Mouse (Mus musculus) heart, embryonic 15.5 days (tissue): ENCODE data around the gene Tmpo. TPM values are rescaled to one million over a fixed set of nuclear protein-coding genes. Genes with fewer than 3 reads are reported as not detected.

Experiments used
- ATAC-seq: fragments of 200-750 bp; cut with Nextera tagmentation; replicated peaks from 2 replicates; pipeline ENCODE4 v1.8.0; 2017; ENCODE audit warnings: low read depth, moderate TSS enrichment; ENCODE audit not compliant: insufficient number of reproducible peaks, insufficient read depth, low FRiP score
- H3K27ac ChIP-seq: fragments of 300-500 bp; sonication (generic); 2 replicates; pipeline ENCODE4 v1.5.1; 2015; ENCODE audit warnings: mild to moderate bottlenecking, inconsistent platforms
- H3K27me3 ChIP-seq: fragments of 300-500 bp; sonication (generic); 2 replicates; pipeline ENCODE4 v1.6.1; 2015; ENCODE audit warnings: inconsistent platforms
- H3K36me3 ChIP-seq: fragments of 300-500 bp; sonication (generic); 2 replicates; pipeline ENCODE4 v1.6.1; 2015; ENCODE audit warnings: mild to moderate bottlenecking, inconsistent platforms
- H3K4me1 ChIP-seq: fragments of 300-500 bp; sonication (generic); replicated peaks from 2 replicates; pipeline ENCODE4 v1.6.1; 2015; ENCODE audit warnings: inconsistent platforms
- H3K4me2 ChIP-seq: fragments of 300-500 bp; sonication (generic); 2 replicates; pipeline ENCODE4 v1.6.1; 2015; ENCODE audit warnings: inconsistent platforms, mild to moderate bottlenecking, moderate library complexity
- H3K4me3 ChIP-seq: fragments of 300-500 bp; sonication (generic); 2 replicates; pipeline ENCODE4 v1.5.1; 2015; ENCODE audit warnings: mild to moderate bottlenecking, inconsistent platforms
- H3K9ac ChIP-seq: fragments of 300-500 bp; sonication (generic); 2 replicates; pipeline ENCODE4 v1.6.1; 2015; ENCODE audit warnings: mild to moderate bottlenecking, inconsistent platforms
- H3K9me3 ChIP-seq: fragments of 300-500 bp; sonication (generic); replicated peaks from 2 replicates; pipeline ENCODE4 v1.6.1; 2016; ENCODE audit warnings: inconsistent platforms
- WGBS: fragments of 180-500 bp; shearing (Covaris S2); methylation state at CpG from one replicate; pipeline ENCODE4 v1.1.7; 2015; ENCODE audit warnings: mixed read lengths; 5-methylcytosine and 5-hydroxymethylcytosine counted together
- polyA plus RNA-seq: library from polyadenylated mRNA; unstranded; fragments of >200 nt; fragmentation: Nextera tagmentation; extraction: Ambion mirVana; gene quantifications from 2 replicates; pipeline ENCODE4 v1.2.1, GENCODE M21; 2015

The Tmpo gene
- polyA plus RNA-seq, 1 experiment from 2014 or later: 154 TPM

DNA sequence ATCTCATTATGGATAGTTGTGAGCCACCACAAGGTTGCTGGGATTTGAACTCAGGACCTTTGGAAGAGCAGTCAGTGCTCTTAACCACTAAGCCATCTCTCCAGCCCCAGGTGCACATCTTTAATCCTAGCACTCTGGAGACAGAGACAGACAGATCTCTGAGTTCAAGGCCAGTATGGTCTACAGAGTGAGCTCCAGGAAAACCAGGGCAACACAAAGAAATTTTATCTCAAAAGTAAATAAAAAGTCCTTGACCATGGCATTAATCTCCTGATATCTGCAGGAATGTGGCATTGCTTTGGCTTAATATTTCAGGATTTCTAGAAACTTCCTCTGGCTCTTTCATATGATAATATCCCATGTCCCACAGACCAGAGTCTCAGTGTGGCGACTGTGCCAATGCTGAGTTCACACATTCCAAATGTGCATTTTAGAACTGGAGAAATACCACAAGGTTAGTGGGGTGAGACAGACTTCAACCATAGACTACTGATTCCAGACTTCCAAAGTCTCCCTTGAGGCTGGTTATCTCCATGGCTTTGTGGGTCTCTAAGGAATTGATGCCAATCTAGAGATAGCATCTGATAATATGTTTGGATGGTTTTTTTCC lies 52.5 kb downstream of the Tmpo start:
- no peak overlapping the region for H3K9ac ChIP-seq
- no peaks in the 10 kb centered on the region for H3K36me3 ChIP-seq
- H3K4me2 ChIP-seq: no peak overlapping the region
- ATAC-seq: no peak
- no peak overlapping the region for H3K27ac ChIP-seq
- 84% methylated on average over 1 of the region's 1 CpGs for WGBS
- H3K27me3 ChIP-seq: no peaks in the 10 kb centered on the region
- H3K4me3 ChIP-seq: no peak overlapping the region
- H3K4me1 ChIP-seq: peaks cover 10% of the 10 kb centered on the region
- no peaks in the 10 kb centered on the region for H3K9me3 ChIP-seq

GRCm38 (mm10) chr10:91127395-91127794 lies 53.7 kb downstream of the Tmpo start:
- H3K9ac ChIP-seq: no peak overlapping the region
- no peak overlapping the region for H3K4me3 ChIP-seq
- H3K27ac ChIP-seq: peak overlapping the region; percentile 79
- no peak overlapping the region for H3K4me2 ChIP-seq
- WGBS: 40% methylated on average over 2 of the region's 2 CpGs
- H3K36me3 ChIP-seq: no peaks in the 10 kb centered on the region
- no peaks in the 10 kb centered on the region for H3K27me3 ChIP-seq
- H3K9me3 ChIP-seq: no peaks in the 10 kb centered on the region
- no peak for ATAC-seq
- H3K4me1 ChIP-seq: peaks cover 15% of the 10 kb centered on the region

- H3K9ac ChIP-seq: no peak overlapping the region
- peak overlapping the region; percentile 7; the same call in 1 of the 2 replicates for H3K4me2 ChIP-seq
- peaks cover 3% of the 10 kb centered on the region; the same call in 1 of the 2 replicates for H3K36me3 ChIP-seq
- H3K27ac ChIP-seq: peak overlapping the region; percentile 79
- no peak overlapping the region for H3K4me3 ChIP-seq
- no peaks in the 10 kb centered on the region for H3K9me3 ChIP-seq
- peaks cover 20% of the 10 kb centered on the region for H3K4me1 ChIP-seq
- 40% methylated on average over 10 of the region's 10 CpGs for WGBS
- no peak for ATAC-seq
- no peaks in the 10 kb centered on the region for H3K27me3 ChIP-seq
These were observed 54.3 kb downstream of the Tmpo start for GRCm38 (mm10) chr10:91126618-91127355.

DNA sequence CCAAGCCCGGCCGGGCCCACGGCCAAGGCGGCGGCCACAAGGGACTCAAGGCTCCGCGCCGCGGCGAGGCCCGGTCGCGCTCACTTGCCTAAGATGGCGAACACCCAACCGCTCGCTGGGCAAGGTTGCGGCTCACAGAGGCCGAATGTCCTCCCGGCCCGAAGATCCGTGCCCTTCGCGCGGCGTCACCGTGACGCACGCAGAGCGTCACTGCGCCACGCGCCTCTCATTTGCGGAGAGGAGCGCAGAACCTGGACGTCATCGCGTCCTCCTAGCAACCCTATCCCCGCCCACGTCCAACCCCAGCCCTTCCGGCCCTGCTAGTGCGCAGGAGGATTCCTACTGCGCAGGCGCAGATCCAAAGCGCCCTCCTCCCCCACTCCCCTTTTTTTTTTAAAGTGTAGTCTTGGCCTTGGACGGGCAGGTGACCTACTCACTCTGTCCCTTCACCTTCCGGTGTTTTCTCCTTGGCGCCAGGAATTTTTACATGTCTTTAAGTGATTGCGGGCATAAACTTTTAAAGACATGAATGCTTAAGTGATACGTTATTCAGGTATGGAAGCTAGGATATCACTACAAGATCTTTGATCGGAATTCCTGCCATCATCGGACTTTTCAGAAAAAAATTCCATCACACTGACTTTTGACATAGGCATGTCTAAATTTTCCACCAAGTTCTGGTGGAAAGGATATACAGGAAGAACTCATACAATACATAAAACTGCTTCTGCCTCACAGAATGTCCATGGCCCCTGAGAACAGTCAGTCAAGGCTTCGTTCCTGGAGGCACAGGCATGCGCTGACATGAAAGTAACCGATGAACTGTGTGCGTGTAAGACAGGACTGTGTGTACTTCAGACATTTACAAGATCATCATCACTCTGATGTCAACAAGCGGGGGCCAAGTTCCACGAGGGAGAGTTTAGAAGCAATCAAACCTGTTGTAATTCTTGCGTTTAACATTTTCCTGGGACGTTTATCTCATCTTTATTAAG lies 57.0 kb downstream of the Tmpo start, which contains the start of gene Slc25a3:
Gene Slc25a3, minus strand, starts transcription at position 232 of the 995 bp plus-strand sequence.
- H3K4me3 ChIP-seq: peak within 1 kb of the TSS; percentile 98
- H3K4me1 ChIP-seq: peaks cover 29% of the 10 kb centered on the region
- H3K36me3 ChIP-seq: peaks cover 28% of the 10 kb centered on the region
- H3K9me3 ChIP-seq: no peaks in the 10 kb centered on the region
- peak within 1 kb of the TSS; percentile 97 for H3K27ac ChIP-seq
- H3K27me3 ChIP-seq: no peaks in the 10 kb centered on the region
- H3K4me2 ChIP-seq: peak within 1 kb of the TSS; percentile 67
- H3K9ac ChIP-seq: peak within 1 kb of the TSS; percentile 100
- 8% methylated on average over 59 of the region's 59 CpGs for WGBS
- ATAC-seq: peak; percentile 99

DNA sequence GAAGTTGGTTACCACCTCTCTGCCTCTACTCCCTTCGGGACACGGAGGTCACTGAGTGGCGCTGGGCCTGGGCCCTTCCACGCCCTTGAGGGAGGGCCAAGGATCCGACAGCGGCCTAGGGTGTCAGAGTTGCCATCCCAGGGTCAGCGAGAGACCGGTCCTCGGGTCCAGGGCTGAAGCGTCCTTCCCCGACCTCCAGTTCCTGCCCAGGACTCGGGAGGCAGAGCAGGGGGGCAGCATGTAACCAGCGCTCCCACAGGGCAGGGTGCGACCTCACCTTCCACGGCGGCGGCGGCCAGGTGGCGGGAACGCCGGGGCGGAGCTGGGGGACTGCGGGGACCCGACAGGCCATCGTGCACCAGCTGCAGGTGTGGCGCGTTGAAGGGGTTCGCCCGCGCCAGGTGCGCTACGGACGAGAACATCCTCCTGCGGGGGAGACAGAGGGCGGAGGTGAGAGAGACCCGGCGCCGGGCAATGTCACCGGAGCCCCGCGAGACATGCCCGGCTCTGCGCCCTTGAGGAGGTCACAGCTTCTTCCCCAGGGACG lies 57.8 kb downstream of the Tmpo start:
- Histone ChIP-seq H3K9me3 (no peaks in the 10 kb centered on the region), H3K4me3 (peak overlapping the region; percentile 98), H3K27me3 (no peaks in the 10 kb centered on the region), H3K4me2 (peak overlapping the region; percentile 67), H3K9ac (peak overlapping the region; percentile 100), H3K27ac (peak overlapping the region; percentile 97), H3K4me1 (peaks cover 29% of the 10 kb centered on the region), H3K36me3 (peaks cover 35% of the 10 kb centered on the region)
- ATAC-seq: peak; percentile 51
- under 1% methylated on average over 35 of the region's 44 CpGs for WGBS

DNA sequence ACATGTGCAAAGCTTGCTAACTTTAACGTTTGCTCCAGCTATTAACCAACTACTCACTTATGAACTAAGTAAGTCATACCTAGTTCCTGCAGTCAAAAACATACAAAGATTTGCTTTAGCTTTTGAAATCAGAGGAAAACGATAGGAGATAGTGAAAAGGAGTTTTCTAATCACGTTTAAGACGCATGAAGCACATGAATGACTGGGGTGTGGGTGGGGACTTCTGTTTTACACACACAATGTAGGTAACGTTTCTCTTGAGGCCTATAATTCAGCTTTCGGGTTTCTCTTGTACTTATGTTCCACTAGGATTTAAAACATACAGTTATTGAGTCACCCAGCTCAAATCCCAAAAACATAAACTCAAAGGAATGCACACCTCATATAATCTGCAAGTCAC lies 58.5 kb downstream of the Tmpo start:
- WGBS: 13% methylated on average over 6 of the region's 6 CpGs
- peak overlapping the region; percentile 100 for H3K9ac ChIP-seq

GRCm38 (mm10) chr10:91116958-91117357 lies 64.2 kb downstream of the Tmpo start:
- no peak overlapping the region for H3K27ac ChIP-seq
- no peak overlapping the region for H3K4me2 ChIP-seq
- WGBS: 90% methylated on average over 12 of the region's 12 CpGs
- no peak overlapping the region for H3K9ac ChIP-seq
- no peak overlapping the region for H3K4me3 ChIP-seq
- H3K9me3 ChIP-seq: no peaks in the 10 kb centered on the region
- no peak for ATAC-seq
- H3K36me3 ChIP-seq: peaks cover 88% of the 10 kb centered on the region
- no peaks in the 10 kb centered on the region for H3K27me3 ChIP-seq
- peaks cover 11% of the 10 kb centered on the region for H3K4me1 ChIP-seq

More for the DNA sequence above, 58.5 kb downstream of the Tmpo start:
- H3K27me3 ChIP-seq: no peaks in the 10 kb centered on the region
- H3K9me3 ChIP-seq: no peaks in the 10 kb centered on the region
- peak overlapping the region; percentile 98 for H3K4me3 ChIP-seq
- peaks cover 42% of the 10 kb centered on the region for H3K36me3 ChIP-seq
- peak overlapping the region; percentile 67 for H3K4me2 ChIP-seq
- H3K27ac ChIP-seq: peak overlapping the region; percentile 97
- peaks cover 29% of the 10 kb centered on the region for H3K4me1 ChIP-seq
- ATAC-seq: no peak

DNA sequence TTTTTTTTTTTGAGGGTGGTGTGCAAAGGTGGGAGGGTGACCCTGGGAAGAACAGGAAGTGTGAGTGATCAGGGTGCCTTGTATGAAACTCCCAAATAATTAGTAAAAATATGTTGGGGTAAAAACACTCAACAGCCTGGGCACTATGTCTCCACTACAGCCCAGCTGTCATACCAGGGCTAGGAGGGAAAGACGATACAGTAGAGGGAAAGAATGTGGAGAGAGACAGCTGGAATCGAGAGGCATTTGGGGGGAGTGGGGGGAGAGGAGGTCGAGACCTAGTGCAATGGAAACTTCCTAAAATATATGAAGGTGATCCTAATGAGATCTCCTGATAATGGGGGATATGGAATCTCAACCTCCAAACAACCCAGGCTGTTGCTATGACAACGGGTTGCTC lies 71.3 kb downstream of the Tmpo start:
- ATAC-seq: no peak
- Histone ChIP-seq H3K4me3 (no peak overlapping the region), H3K9ac (no peak overlapping the region), H3K4me2 (no peak overlapping the region), H3K4me1 (no peaks in the 10 kb centered on the region), H3K9me3 (no peaks in the 10 kb centered on the region), H3K36me3 (peaks cover 25% of the 10 kb centered on the region), H3K27me3 (no peaks in the 10 kb centered on the region), H3K27ac (no peak overlapping the region)
- WGBS: 67% methylated on average over 4 of the region's 4 CpGs

DNA sequence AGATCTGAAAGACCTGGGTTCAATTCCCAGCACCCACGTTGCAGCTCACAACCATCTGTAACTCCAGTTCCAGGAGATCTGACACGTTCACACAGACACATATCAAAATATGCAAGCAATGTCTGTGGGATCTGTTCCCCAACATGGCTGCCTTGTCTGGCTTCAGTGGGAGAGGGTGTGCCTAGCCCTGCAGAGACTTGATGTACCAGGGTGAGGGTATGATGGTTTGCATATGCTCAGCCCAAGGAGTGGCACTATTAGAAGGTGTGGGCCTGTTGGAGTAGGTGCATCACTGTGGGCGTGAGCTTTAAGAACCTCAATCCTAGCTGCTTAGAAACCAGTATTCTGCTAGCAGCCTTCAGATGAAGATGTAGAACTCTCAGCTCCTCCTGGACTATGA lies 75.1 kb downstream of the Tmpo start:
- WGBS: 80% methylated on average over 3 of the region's 3 CpGs
- H3K27me3 ChIP-seq: no peaks in the 10 kb centered on the region

DNA sequence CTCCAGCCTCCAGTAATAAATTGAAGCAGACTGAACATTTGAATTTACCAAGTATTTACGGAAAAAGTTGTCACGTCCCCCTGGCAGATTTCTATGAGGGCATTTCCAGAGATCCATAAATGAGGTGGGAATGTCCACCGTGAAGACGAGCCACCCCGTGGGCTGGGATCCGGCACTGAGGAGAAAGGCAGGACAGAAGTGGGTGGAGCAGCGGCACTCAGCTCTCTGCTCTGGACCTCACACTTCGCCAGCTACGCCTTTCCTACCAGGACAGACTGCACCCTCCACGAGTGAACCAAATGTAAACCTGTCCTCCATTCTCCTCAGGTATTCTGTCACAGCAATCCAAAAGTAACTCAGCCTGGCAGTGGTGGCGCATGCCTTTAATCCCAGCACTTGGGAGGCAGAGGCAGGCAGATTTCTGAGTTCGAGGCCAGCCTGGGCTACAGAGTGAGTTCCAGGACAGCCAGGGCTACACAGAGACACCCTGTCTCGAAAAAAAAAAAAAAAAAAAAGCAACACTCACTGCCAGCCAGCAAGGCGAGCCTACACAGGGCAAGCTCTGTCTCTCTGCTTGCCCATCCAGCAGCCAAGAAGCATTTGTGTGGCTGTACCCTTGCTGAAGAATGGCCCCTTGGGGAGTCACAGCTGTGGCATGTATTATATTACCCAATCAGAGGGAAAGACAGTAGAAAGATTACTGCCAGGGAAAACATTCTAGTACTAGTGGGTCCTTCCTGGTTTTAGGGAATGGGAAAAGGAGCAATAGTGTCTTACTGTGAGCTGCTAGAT lies 78.1 kb downstream of the Tmpo start:
- Histone ChIP-seq H3K36me3 (peaks cover 16% of the 10 kb centered on the region), H3K4me2 (no peak overlapping the region), H3K27ac (no peak overlapping the region), H3K4me1 (no peaks in the 10 kb centered on the region), H3K27me3 (no peaks in the 10 kb centered on the region), H3K9me3 (no peaks in the 10 kb centered on the region), H3K9ac (no peak overlapping the region), H3K4me3 (no peak overlapping the region)
- no peak for ATAC-seq
- 89% methylated on average over 14 of the region's 14 CpGs for WGBS

More for the DNA sequence above, 75.1 kb downstream of the Tmpo start:
- no peaks in the 10 kb centered on the region for H3K9me3 ChIP-seq
- no peak overlapping the region for H3K4me2 ChIP-seq
- no peak for ATAC-seq
- H3K4me3 ChIP-seq: no peak overlapping the region
- H3K27ac ChIP-seq: no peak overlapping the region
- no peak overlapping the region for H3K9ac ChIP-seq
- peaks cover 15% of the 10 kb centered on the region for H3K36me3 ChIP-seq
- H3K4me1 ChIP-seq: no peaks in the 10 kb centered on the region
